Mouse (Mus musculus) hindbrain, embryonic 15.5 days (tissue): ENCODE measurements at regions not wholly inside any gene's neighbourhood (a gene's known extent, or its start where the extent isn't known, plus 50 kb on each side); places are given as distances from the start of the nearest gene placed in this dataset.
A peak's percentile ranks its signal among the peaks of the same experiment; 100 is the strongest.

ENCODE experiments used
- ATAC-seq: fragments of 200-750 bp; cut with Nextera tagmentation; 2 replicates; pipeline ENCODE4 v1.8.0; 2017; ENCODE audit warnings: low read depth, moderate number of reproducible peaks, moderate TSS enrichment; ENCODE audit not compliant: low FRiP score
- H3K27ac ChIP-seq: fragments of 300-500 bp; sonication (generic); replicated peaks from 2 replicates; pipeline ENCODE4 v1.5.1; 2015; ENCODE audit warnings: mild to moderate bottlenecking, inconsistent platforms
- H3K27me3 ChIP-seq: fragments of 300-500 bp; sonication (generic); 2 replicates; pipeline ENCODE4 v1.6.1; 2015; ENCODE audit warnings: control low read depth, inconsistent platforms
- H3K36me3 ChIP-seq: fragments of 300-500 bp; sonication (generic); 2 replicates; pipeline ENCODE4 v1.6.1; 2015; ENCODE audit warnings: control low read depth, inconsistent platforms
- H3K4me1 ChIP-seq: fragments of 300-500 bp; sonication (generic); replicated peaks from 2 replicates; pipeline ENCODE4 v1.6.1; 2015; ENCODE audit warnings: control low read depth, inconsistent platforms
- H3K4me2 ChIP-seq: fragments of 300-500 bp; sonication (generic); 2 replicates; pipeline ENCODE4 v1.6.1; 2015; ENCODE audit warnings: moderate library complexity, mild to moderate bottlenecking, inconsistent platforms
- H3K4me3 ChIP-seq: fragments of 300-500 bp; sonication (generic); 2 replicates; pipeline ENCODE4 v1.5.1; 2015; ENCODE audit warnings: mild to moderate bottlenecking, inconsistent platforms
- H3K9ac ChIP-seq: fragments of 300-500 bp; sonication (generic); 2 replicates; pipeline ENCODE4 v1.6.1; 2015; ENCODE audit warnings: inconsistent platforms
- H3K9me3 ChIP-seq: fragments of 300-500 bp; sonication (generic); 2 replicates; pipeline ENCODE4 v1.6.1; 2016; ENCODE audit warnings: control low read depth, inconsistent platforms
- WGBS: fragments of 180-500 bp; shearing (Covaris S2); methylation state at CpG from one replicate; pipeline ENCODE4 v1.1.7; 2015; 5-methylcytosine and 5-hydroxymethylcytosine counted together

- Histone ChIP-seq H3K36me3 (no peaks in the 10 kb centered on the region), H3K9me3 (no peaks in the 10 kb centered on the region), H3K9ac (no peak overlapping the region), H3K4me3 (no peak overlapping the region), H3K4me1 (peaks cover 13% of the 10 kb centered on the region), H3K27me3 (no peaks in the 10 kb centered on the region), H3K4me2 (no peak overlapping the region), H3K27ac (no peak overlapping the region)
- WGBS = 63% methylated on average over 12 of the region's 12 CpGs
- no peak for ATAC-seq
These were observed 615.8 kb upstream of the Adam5 start for GRCm38 (mm10) chr8:25439971-25440370.

- no peak overlapping the region for H3K9ac ChIP-seq
- no peaks in the 10 kb centered on the region for H3K9me3 ChIP-seq
- H3K27ac ChIP-seq = no peak overlapping the region
- H3K4me1 ChIP-seq = peaks cover 13% of the 10 kb centered on the region
- H3K4me3 ChIP-seq = no peak overlapping the region
- 71% methylated on average over 9 of the region's 9 CpGs for WGBS
- ATAC-seq = no peak
- H3K4me2 ChIP-seq = no peak overlapping the region
- no peaks in the 10 kb centered on the region for H3K27me3 ChIP-seq
- no peaks in the 10 kb centered on the region for H3K36me3 ChIP-seq
These were observed 614.0 kb upstream of the Adam5 start for GRCm38 (mm10) chr8:25438021-25438620.

- Histone ChIP-seq H3K9ac (no peak overlapping the region), H3K9me3 (no peaks in the 10 kb centered on the region), H3K4me2 (no peak overlapping the region), H3K27me3 (no peaks in the 10 kb centered on the region), H3K36me3 (no peaks in the 10 kb centered on the region), H3K4me1 (peaks cover 13% of the 10 kb centered on the region), H3K4me3 (no peak overlapping the region), H3K27ac (no peak overlapping the region)
- ATAC-seq = no peak
- WGBS = 35% methylated on average over 4 of the region's 4 CpGs
These were observed 613.0 kb upstream of the Adam5 start for GRCm38 (mm10) chr8:25437178-25437577.

GRCm38 (mm10) chr8:25430552-25430951 lies 606.4 kb upstream of the Adam5 start:
- 11% methylated on average over 5 of the region's 5 CpGs for WGBS
- peak; percentile 28; the same call in 1 of the 2 replicates for ATAC-seq
- H3K9ac ChIP-seq = no peak overlapping the region

GRCm38 (mm10) chr8:25429846-25430482 lies 605.8 kb upstream of the Adam5 start:
- no peaks in the 10 kb centered on the region for H3K9me3 ChIP-seq
- no peaks in the 10 kb centered on the region for H3K36me3 ChIP-seq
- H3K27me3 ChIP-seq = no peaks in the 10 kb centered on the region
- H3K4me2 ChIP-seq = no peak overlapping the region
- 52% methylated on average over 19 of the region's 19 CpGs for WGBS
- H3K4me1 ChIP-seq = peaks cover 15% of the 10 kb centered on the region
- no peak overlapping the region for H3K4me3 ChIP-seq
- H3K9ac ChIP-seq = no peak overlapping the region
- ATAC-seq = peak; percentile 60; the same call in 1 of the 2 replicates
- H3K27ac ChIP-seq = no peak overlapping the region

More at GRCm38 (mm10) chr8:25430552-25430951, 606.4 kb upstream of the Adam5 start:
- peaks cover 15% of the 10 kb centered on the region for H3K4me1 ChIP-seq
- H3K4me2 ChIP-seq = no peak overlapping the region
- no peaks in the 10 kb centered on the region for H3K36me3 ChIP-seq
- H3K27me3 ChIP-seq = no peaks in the 10 kb centered on the region
- no peaks in the 10 kb centered on the region for H3K9me3 ChIP-seq
- H3K27ac ChIP-seq = no peak overlapping the region
- no peak overlapping the region for H3K4me3 ChIP-seq

GRCm38 (mm10) chr8:25428761-25429160 lies 604.6 kb upstream of the Adam5 start:
- Histone ChIP-seq H3K4me2 (no peak overlapping the region), H3K9me3 (no peaks in the 10 kb centered on the region), H3K4me3 (no peak overlapping the region), H3K4me1 (peaks cover 15% of the 10 kb centered on the region), H3K9ac (no peak overlapping the region), H3K27ac (no peak overlapping the region), H3K27me3 (no peaks in the 10 kb centered on the region), H3K36me3 (no peaks in the 10 kb centered on the region)
- no peak for ATAC-seq
- WGBS = 80% methylated on average over 2 of the region's 2 CpGs

- 54% methylated on average over 1 of the region's 1 CpGs for WGBS
- Histone ChIP-seq H3K36me3 (no peaks in the 10 kb centered on the region), H3K9ac (no peak overlapping the region), H3K27ac (no peak overlapping the region), H3K9me3 (no peaks in the 10 kb centered on the region), H3K27me3 (no peaks in the 10 kb centered on the region), H3K4me1 (peaks cover 15% of the 10 kb centered on the region), H3K4me2 (no peak overlapping the region), H3K4me3 (no peak overlapping the region)
- ATAC-seq = no peak
These were observed 602.0 kb upstream of the Adam5 start for GRCm38 (mm10) chr8:25426207-25426606.

GRCm38 (mm10) chr8:25421478-25421877 lies 597.3 kb upstream of the Adam5 start:
- Histone ChIP-seq H3K4me3 (no peak overlapping the region), H3K36me3 (no peaks in the 10 kb centered on the region)

GRCm38 (mm10) chr8:25410536-25410935 lies 586.4 kb upstream of the Adam5 start:
- Histone ChIP-seq H3K36me3 (no peaks in the 10 kb centered on the region), H3K9me3 (no peaks in the 10 kb centered on the region), H3K27ac (no peak overlapping the region), H3K27me3 (no peaks in the 10 kb centered on the region), H3K9ac (no peak overlapping the region), H3K4me1 (no peaks in the 10 kb centered on the region), H3K4me3 (no peak overlapping the region), H3K4me2 (no peak overlapping the region)
- WGBS = 86% methylated on average over 5 of the region's 5 CpGs
- 0 out of 2 replicates have a peak, but pooled peaks have one; percentile 45 for ATAC-seq

More at GRCm38 (mm10) chr8:25421478-25421877, 597.3 kb upstream of the Adam5 start:
- WGBS = 91% methylated on average over 6 of the region's 6 CpGs
- no peak overlapping the region for H3K4me2 ChIP-seq
- no peak for ATAC-seq
- no peaks in the 10 kb centered on the region for H3K4me1 ChIP-seq
- H3K27me3 ChIP-seq = no peaks in the 10 kb centered on the region
- no peak overlapping the region for H3K27ac ChIP-seq
- no peaks in the 10 kb centered on the region for H3K9me3 ChIP-seq
- no peak overlapping the region for H3K9ac ChIP-seq

GRCm38 (mm10) chr8:25407862-25408261 lies 583.7 kb upstream of the Adam5 start:
- no peaks in the 10 kb centered on the region for H3K27me3 ChIP-seq
- WGBS = 89% methylated on average over 5 of the region's 5 CpGs

GRCm38 (mm10) chr8:25392766-25393166 lies 568.6 kb upstream of the Adam5 start:
- WGBS = 6% methylated on average over 6 of the region's 6 CpGs
- no peak overlapping the region for H3K9ac ChIP-seq

More at GRCm38 (mm10) chr8:25407862-25408261, 583.7 kb upstream of the Adam5 start:
- no peak overlapping the region for H3K27ac ChIP-seq
- no peak overlapping the region for H3K4me3 ChIP-seq
- ATAC-seq = no peak
- H3K36me3 ChIP-seq = no peaks in the 10 kb centered on the region
- no peak overlapping the region for H3K9ac ChIP-seq
- H3K4me1 ChIP-seq = no peaks in the 10 kb centered on the region
- H3K9me3 ChIP-seq = no peaks in the 10 kb centered on the region
- no peak overlapping the region for H3K4me2 ChIP-seq

GRCm38 (mm10) chr8:25389947-25390346 lies 565.8 kb upstream of the Adam5 start:
- ATAC-seq = peak; percentile 43
- 47% methylated on average over 8 of the region's 10 CpGs for WGBS
- Histone ChIP-seq H3K27ac (peak overlapping the region; percentile 67), H3K4me2 (no peak overlapping the region), H3K9me3 (no peaks in the 10 kb centered on the region), H3K36me3 (no peaks in the 10 kb centered on the region), H3K4me1 (peaks cover 42% of the 10 kb centered on the region), H3K9ac (no peak overlapping the region), H3K27me3 (no peaks in the 10 kb centered on the region), H3K4me3 (no peak overlapping the region)

More at GRCm38 (mm10) chr8:25392766-25393166, 568.6 kb upstream of the Adam5 start:
- Histone ChIP-seq H3K4me1 (peaks cover 36% of the 10 kb centered on the region), H3K27ac (peak overlapping the region; percentile 68), H3K36me3 (no peaks in the 10 kb centered on the region), H3K27me3 (no peaks in the 10 kb centered on the region), H3K4me2 (no peak overlapping the region), H3K4me3 (no peak overlapping the region), H3K9me3 (no peaks in the 10 kb centered on the region)
- ATAC-seq = peak; percentile 20; the same call in 1 of the 2 replicates
